Mouse (Mus musculus): ENCODE measurements around the gene Tbl1x. TPM values are rescaled to one million over a fixed set of nuclear protein-coding genes. Genes with fewer than 3 reads are reported as not detected.

The Tbl1x gene
- 15.2 and 17.1 TPM in 2 replicates for polyA plus RNA-seq (2012; rRNA removed)

DNA sequence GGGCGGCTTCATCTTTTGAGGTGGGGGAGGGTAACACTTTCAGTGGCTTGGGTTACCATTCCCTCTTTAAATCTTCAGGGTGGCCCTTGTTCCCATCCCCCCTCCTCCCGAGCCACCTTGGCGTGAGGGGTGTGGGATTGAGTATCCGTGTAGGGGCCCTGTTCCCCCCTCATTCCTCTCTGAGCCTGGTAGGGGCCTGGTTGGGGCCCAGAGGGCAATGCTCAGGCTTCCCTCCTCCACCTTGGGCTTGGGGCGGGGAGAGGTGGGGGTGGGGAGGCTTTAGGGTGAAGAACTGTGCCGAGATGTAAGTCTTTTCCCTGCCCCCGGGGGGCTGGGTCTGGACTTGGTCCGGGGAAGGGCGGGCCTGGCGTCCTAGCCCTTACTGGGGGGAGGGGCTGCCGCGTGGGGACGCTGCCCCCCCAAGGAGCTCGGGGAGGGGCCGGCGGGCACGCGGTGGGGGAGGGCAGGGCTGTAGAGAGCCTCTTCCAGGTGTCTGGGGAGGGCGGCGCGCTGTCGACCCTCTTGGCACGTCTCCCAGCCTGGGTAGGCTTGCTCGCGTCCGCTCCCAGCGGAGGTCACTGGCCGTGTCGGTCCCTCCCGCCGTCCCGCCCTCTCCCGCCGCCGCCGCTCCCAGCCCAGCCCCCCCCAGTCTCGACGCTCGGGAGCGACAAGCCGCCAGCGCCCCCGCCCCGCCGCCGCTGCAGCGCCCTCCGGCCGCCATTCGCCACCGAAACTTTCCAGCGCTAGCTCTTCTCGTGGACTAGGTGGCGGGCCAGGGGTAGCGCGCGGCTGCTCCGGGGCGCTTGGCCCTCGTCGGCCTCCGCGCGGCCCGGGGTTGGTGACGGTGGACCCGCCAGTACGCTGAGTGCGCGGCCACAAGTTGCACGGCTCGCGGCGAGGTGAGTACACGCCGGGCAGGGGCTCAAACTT is at the start of gene Tbl1x:
Gene Tbl1x, plus strand, starts transcription at position 643 of the 930 bp plus-strand sequence.
- Histone ChIP-seq H3K4me3 (ENCODE audit: insufficient read depth, low read depth, low read length) (peak within 1 kb of the TSS; percentile 94), H3K36me3 (ENCODE audit: control insufficient read depth, insufficient read depth, low read length) (no peaks in the 10 kb centered on the region), H3K27ac (ENCODE audit: insufficient read depth, low read depth, low read length) (peak within 1 kb of the TSS; percentile 96), H3K27me3 (replicated peaks; ENCODE audit: control insufficient read depth, insufficient read depth, low read length) (no peaks in the 10 kb centered on the region), H3K4me1 (ENCODE audit: control insufficient read depth, insufficient read depth, low read length) (no peaks in the 10 kb centered on the region; the same call in 1 of the 2 replicates)
- TF ChIP-seq POLR2A (IDR thresholded peaks at IDR 0.05; ENCODE audit: low read depth, low read length) (no peak), CTCF (conservative IDR thresholded peaks at IDR 0.05; ENCODE audit: insufficient read depth, insufficient read length, low read depth, low read length) (no peak)
- peak; percentile 84 for DNase-seq
- 2% methylated on average over 55 of the region's 76 CpGs for WGBS

- no peak for TF ChIP-seq POLR2A (IDR thresholded peaks at IDR 0.05; ENCODE audit: low read depth, low read length)
- TF ChIP-seq CTCF (conservative IDR thresholded peaks at IDR 0.05; ENCODE audit: insufficient read depth, insufficient read length, low read depth, low read length) = no peak
- 64% methylated on average over 1 of the region's 1 CpGs for WGBS
These were observed 41.6 kb upstream of the Tbl1x start for GRCm38 (mm10) chrX:77469216-77469615.

DNA sequence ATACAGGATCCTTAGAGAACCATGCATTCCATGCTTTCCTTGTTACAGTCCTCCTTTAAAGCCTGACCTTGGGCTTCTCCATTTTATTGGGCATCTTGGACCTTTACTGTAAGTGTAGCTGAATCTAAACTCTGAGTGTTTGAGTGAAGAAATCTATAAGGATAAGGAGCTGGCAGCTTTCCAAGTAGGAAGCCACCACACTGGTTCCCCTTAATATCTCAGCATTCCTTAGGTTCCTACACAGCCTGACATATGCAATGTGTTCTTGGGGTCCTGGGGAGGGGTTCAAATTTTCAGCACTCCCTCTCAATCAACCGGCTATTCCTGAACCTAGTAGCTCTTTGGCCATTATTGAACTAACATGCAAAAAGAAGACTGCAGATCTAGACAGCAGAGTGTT is 38.0 kb upstream of the Tbl1x start:
- no peak overlapping the region for H3K27ac ChIP-seq (ENCODE audit: insufficient read depth, low read depth, low read length)
- H3K27me3 ChIP-seq (replicated peaks; ENCODE audit: control insufficient read depth, insufficient read depth, low read length) = no peaks in the 10 kb centered on the region
- no peak for DNase-seq
- H3K4me1 ChIP-seq (ENCODE audit: control insufficient read depth, insufficient read depth, low read length) = no peaks in the 10 kb centered on the region; the same call in 1 of the 2 replicates
- no peaks in the 10 kb centered on the region for H3K36me3 ChIP-seq (ENCODE audit: control insufficient read depth, insufficient read depth, low read length)
- TF ChIP-seq POLR2A (IDR thresholded peaks at IDR 0.05; ENCODE audit: low read depth, low read length) (no peak), CTCF (conservative IDR thresholded peaks at IDR 0.05; ENCODE audit: insufficient read depth, insufficient read length, low read depth, low read length) (no peak)
- WGBS = 93% methylated on average over 1 of the region's 1 CpGs
- H3K4me3 ChIP-seq (ENCODE audit: insufficient read depth, low read depth, low read length) = no peak overlapping the region

More at GRCm38 (mm10) chrX:77469216-77469615, 41.6 kb upstream of the Tbl1x start:
- peak; percentile 49 for DNase-seq
- Histone ChIP-seq H3K4me1 (ENCODE audit: control insufficient read depth, insufficient read depth, low read length) (no peaks in the 10 kb centered on the region; the same call in 1 of the 2 replicates), H3K27ac (ENCODE audit: insufficient read depth, low read depth, low read length) (no peak overlapping the region), H3K4me3 (ENCODE audit: insufficient read depth, low read depth, low read length) (no peak overlapping the region), H3K27me3 (replicated peaks; ENCODE audit: control insufficient read depth, insufficient read depth, low read length) (no peaks in the 10 kb centered on the region), H3K36me3 (ENCODE audit: control insufficient read depth, insufficient read depth, low read length) (no peaks in the 10 kb centered on the region)

DNA sequence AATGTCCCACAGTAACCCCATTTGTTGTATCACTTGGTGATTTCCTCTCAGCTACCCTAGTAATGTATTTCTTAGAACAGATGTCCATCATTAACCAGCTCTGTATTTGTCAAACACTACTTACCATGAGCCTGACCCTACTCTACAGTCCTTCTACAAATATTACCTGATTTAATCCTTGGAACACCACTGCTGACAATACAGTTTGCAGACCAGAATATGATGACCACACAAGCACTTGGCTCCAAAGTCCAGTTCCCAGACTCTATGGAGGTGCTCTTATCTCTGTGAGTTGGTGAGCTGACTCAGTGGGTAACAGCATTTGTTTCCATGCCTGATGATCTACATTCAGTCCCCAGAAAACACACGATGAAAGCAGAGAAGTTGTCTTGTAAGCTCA is 37.3 kb upstream of the Tbl1x start:
- DNase-seq = peak; percentile 62
- 37% methylated on average over 1 of the region's 1 CpGs for WGBS

GRCm38 (mm10) chrX:77474551-77474950 is 36.3 kb upstream of the Tbl1x start:
- DNase-seq = peak; percentile 5
- Histone ChIP-seq H3K27ac (ENCODE audit: insufficient read depth, low read depth, low read length) (no peak overlapping the region), H3K4me1 (ENCODE audit: control insufficient read depth, insufficient read depth, low read length) (no peaks in the 10 kb centered on the region; the same call in 1 of the 2 replicates), H3K4me3 (ENCODE audit: insufficient read depth, low read depth, low read length) (no peak overlapping the region), H3K27me3 (replicated peaks; ENCODE audit: control insufficient read depth, insufficient read depth, low read length) (no peaks in the 10 kb centered on the region), H3K36me3 (ENCODE audit: control insufficient read depth, insufficient read depth, low read length) (no peaks in the 10 kb centered on the region)
- 0% methylated on average over 1 of the region's 1 CpGs for WGBS
- TF ChIP-seq CTCF (conservative IDR thresholded peaks at IDR 0.05; ENCODE audit: insufficient read depth, insufficient read length, low read depth, low read length) = no peak

More for the DNA sequence above, 37.3 kb upstream of the Tbl1x start:
- H3K36me3 ChIP-seq (ENCODE audit: control insufficient read depth, insufficient read depth, low read length) = no peaks in the 10 kb centered on the region
- no peaks in the 10 kb centered on the region; the same call in 1 of the 2 replicates for H3K4me1 ChIP-seq (ENCODE audit: control insufficient read depth, insufficient read depth, low read length)
- H3K27ac ChIP-seq (ENCODE audit: insufficient read depth, low read depth, low read length) = no peak overlapping the region
- H3K27me3 ChIP-seq (replicated peaks; ENCODE audit: control insufficient read depth, insufficient read depth, low read length) = no peaks in the 10 kb centered on the region
- no peak for TF ChIP-seq CTCF (conservative IDR thresholded peaks at IDR 0.05; ENCODE audit: insufficient read depth, insufficient read length, low read depth, low read length)
- TF ChIP-seq POLR2A (IDR thresholded peaks at IDR 0.05; ENCODE audit: low read depth, low read length) = no peak
- H3K4me3 ChIP-seq (ENCODE audit: insufficient read depth, low read depth, low read length) = no peak overlapping the region

- no peak overlapping the region for H3K4me3 ChIP-seq (ENCODE audit: insufficient read depth, low read depth, low read length)
- no peak overlapping the region for H3K27ac ChIP-seq (ENCODE audit: insufficient read depth, low read depth, low read length)
- H3K27me3 ChIP-seq (replicated peaks; ENCODE audit: control insufficient read depth, insufficient read depth, low read length) = no peaks in the 10 kb centered on the region
- no peaks in the 10 kb centered on the region for H3K36me3 ChIP-seq (ENCODE audit: control insufficient read depth, insufficient read depth, low read length)
- no peak for DNase-seq
- H3K4me1 ChIP-seq (ENCODE audit: control insufficient read depth, insufficient read depth, low read length) = no peaks in the 10 kb centered on the region; the same call in 1 of the 2 replicates
- WGBS = 84% methylated on average over 2 of the region's 2 CpGs
- TF ChIP-seq CTCF (conservative IDR thresholded peaks at IDR 0.05; ENCODE audit: insufficient read depth, insufficient read length, low read depth, low read length) (no peak), POLR2A (IDR thresholded peaks at IDR 0.05; ENCODE audit: low read depth, low read length) (no peak)
These were observed 33.3 kb upstream of the Tbl1x start for GRCm38 (mm10) chrX:77477526-77477925.
